Mouse (Mus musculus): Measurements from ENCODE around the gene Gm13420.

GRCm38 (mm10) chr2:29787937-29788681 is 36.6 kb upstream of the Gm13420 start, which contains the start of gene Trub2:
- TF ChIP-seq POLR2A (IDR thresholded peaks at IDR 0.05; ENCODE audit: low read depth, low read length) (peak; percentile 63; the same call in 1 of the 2 replicates), CTCF (IDR thresholded peaks at IDR 0.05; ENCODE audit: borderline replicate concordance, insufficient read depth, low read length) (no peak)

Measured in embryonic fibroblast, embryonic 13.5 days (primary cell).